Mouse (Mus musculus): ENCODE results near the gene Rabgap1l.
"Not testable (repeated sequence)": the region's sequence is repeated elsewhere in the genome, so short reads cannot be mapped to it uniquely, and the experiment has no call there.

The Rabgap1l gene

GRCm38 (mm10) chr1:160507766-160508165, 285.2 kb downstream of the Rabgap1l start:
- no peak for DNase-seq (ENCODE audit: extremely low spot score, low spot score)

DNA sequence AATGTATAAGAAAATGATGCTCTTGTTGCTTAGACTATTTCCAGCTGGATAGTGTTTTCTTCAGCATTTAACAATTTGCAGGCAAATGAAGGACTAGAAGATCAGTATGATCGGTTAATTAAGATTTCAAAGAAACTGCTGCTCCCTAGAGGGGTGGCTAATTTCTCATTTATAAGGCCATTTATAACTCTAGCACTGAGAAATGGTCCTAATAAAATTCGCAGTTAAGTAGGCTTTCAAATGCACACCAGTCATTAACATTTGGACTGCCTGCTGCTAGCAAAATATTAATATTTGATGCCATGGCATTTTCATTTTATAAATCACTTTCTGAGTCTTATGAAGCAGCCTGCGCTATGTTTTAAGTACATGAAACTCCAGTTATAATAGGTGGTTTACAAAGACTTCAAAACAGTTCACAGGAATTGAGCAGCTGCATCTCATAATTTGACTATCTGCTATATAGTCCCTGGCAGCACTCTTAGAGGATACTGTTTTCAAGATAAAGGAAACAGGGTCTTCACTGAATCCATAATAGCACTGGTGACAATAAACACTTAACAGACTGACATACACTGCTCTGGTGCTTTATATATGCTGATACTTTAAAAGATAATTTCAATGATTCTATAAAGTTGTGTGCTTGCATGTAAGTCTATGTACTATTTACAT, 296.0 kb downstream of the Rabgap1l start:
- no peak for DNase-seq (ENCODE audit: extremely low spot score, low spot score)

GRCm38 (mm10) chr1:160485731-160486130, 307.3 kb downstream of the Rabgap1l start:
- DNase-seq (ENCODE audit: extremely low spot score, low spot score) = no peak

GRCm38 (mm10) chr1:160485028-160485427, 308.0 kb downstream of the Rabgap1l start:
- no peak for DNase-seq (ENCODE audit: extremely low spot score, low spot score)

GRCm38 (mm10) chr1:160481643-160482042, 311.4 kb downstream of the Rabgap1l start:
- no peak for DNase-seq (ENCODE audit: extremely low spot score, low spot score)

DNA sequence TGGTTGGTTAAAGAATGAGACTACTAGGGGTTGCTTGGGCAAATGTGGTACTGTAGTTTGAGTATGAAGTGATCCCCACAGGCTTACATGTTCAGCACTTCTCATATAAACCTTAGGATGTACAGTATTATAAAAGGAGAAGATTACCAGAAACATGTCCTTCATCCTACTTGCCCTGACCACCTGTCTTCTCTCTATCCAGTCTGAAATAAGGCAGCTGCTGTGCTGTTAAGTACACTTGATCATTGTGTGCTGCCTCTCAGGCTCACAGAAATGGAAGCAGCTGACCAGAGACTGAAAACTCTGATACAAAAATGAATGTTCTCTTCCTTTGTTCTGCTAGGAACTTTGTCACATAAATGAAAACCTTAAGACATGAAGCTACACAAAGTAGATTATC, 325.6 kb downstream of the Rabgap1l start:
- DNase-seq (ENCODE audit: extremely low spot score, low spot score) = no peak

GRCm38 (mm10) chr1:160465186-160465585, 327.8 kb downstream of the Rabgap1l start:
- DNase-seq (ENCODE audit: extremely low spot score, low spot score) = no peak

GRCm38 (mm10) chr1:160464148-160464547, 328.9 kb downstream of the Rabgap1l start:
- no peak for DNase-seq (ENCODE audit: extremely low spot score, low spot score)

GRCm38 (mm10) chr1:160460346-160460745, 332.7 kb downstream of the Rabgap1l start:
- no peak for DNase-seq (ENCODE audit: extremely low spot score, low spot score)

DNA sequence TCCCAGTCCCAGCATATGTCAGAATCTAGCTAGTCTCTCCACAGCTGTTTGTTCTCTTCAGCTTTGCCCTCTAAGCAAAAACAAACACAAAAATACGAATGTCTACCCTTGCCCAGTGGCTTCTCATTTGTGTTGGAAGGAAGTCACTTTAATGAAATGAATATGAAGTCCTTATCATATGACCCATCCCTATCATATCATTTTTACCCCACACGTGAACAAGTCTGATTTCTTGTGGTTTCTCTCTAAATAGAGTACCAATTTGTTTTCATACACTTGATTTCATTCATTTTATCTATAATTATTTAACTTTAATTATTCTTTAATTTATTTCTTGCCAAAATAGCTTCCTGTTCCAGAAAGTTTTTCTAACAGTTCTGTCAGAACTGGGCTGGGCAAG, 341.3 kb downstream of the Rabgap1l start:
- DNase-seq (ENCODE audit: extremely low spot score, low spot score) = no peak

GRCm38 (mm10) chr1:160448681-160449080, 344.3 kb downstream of the Rabgap1l start:
- DNase-seq (ENCODE audit: extremely low spot score, low spot score) = no peak

- no peak for DNase-seq (ENCODE audit: extremely low spot score, low spot score)
These were observed 346.2 kb downstream of the Rabgap1l start for GRCm38 (mm10) chr1:160446823-160447222.

DNA sequence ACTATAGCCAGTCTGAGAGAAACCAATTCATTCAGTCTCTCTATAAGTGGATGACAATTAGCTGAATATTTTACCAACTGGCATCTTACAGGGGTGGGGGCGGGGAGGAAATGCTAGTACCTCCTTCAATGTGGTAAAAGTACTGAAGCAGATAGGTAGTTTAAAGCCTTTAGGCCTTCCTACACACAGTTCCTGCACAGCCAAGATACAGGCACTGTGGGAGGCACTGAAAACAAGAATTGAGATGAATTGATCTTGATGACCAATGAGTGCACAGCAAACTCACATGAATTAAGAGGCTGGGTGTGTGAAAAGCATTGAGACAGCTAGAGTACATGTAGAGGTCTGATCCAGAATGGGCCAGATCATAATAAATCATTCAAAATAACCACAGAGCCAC, 349.5 kb downstream of the Rabgap1l start:
- DNase-seq (ENCODE audit: extremely low spot score, low spot score) = no peak

- no peak for DNase-seq (ENCODE audit: extremely low spot score, low spot score)
These were observed 351.3 kb downstream of the Rabgap1l start for GRCm38 (mm10) chr1:160441679-160442078.

- no peak for DNase-seq (ENCODE audit: extremely low spot score, low spot score)
These were observed 351.9 kb downstream of the Rabgap1l start for GRCm38 (mm10) chr1:160441161-160441560.

GRCm38 (mm10) chr1:160438820-160439219, 354.2 kb downstream of the Rabgap1l start:
- no peak for DNase-seq (ENCODE audit: extremely low spot score, low spot score)

GRCm38 (mm10) chr1:160417196-160417854, 375.7 kb downstream of the Rabgap1l start:
- no peak for DNase-seq (ENCODE audit: extremely low spot score, low spot score)

GRCm38 (mm10) chr1:160410822-160411221, 382.2 kb downstream of the Rabgap1l start:
- DNase-seq (ENCODE audit: extremely low spot score, low spot score) = no peak

- DNase-seq (ENCODE audit: extremely low spot score, low spot score) = not testable (repeated sequence)
These were observed 383.3 kb downstream of the Rabgap1l start for GRCm38 (mm10) chr1:160409689-160410088.

DNA sequence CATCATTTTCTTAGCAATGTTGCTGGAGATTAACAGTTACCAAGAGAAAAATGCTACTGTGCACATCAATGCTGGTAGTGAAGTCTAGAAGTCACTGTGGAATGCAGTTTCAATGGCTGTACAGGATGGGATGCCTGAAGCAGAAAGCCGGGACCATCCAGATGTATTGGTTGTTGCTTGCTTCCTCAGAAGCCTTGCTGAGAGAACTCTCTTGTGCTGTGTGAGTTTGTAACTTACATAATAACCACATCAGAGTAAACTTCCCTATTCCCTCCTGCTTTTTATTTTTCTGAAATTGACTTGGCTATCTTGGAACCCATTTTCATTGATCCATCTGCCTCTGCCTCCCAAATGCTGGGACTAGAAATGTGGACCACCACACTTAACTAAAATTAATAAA, 383.9 kb downstream of the Rabgap1l start:
- DNase-seq (ENCODE audit: extremely low spot score, low spot score) = no peak

DNA sequence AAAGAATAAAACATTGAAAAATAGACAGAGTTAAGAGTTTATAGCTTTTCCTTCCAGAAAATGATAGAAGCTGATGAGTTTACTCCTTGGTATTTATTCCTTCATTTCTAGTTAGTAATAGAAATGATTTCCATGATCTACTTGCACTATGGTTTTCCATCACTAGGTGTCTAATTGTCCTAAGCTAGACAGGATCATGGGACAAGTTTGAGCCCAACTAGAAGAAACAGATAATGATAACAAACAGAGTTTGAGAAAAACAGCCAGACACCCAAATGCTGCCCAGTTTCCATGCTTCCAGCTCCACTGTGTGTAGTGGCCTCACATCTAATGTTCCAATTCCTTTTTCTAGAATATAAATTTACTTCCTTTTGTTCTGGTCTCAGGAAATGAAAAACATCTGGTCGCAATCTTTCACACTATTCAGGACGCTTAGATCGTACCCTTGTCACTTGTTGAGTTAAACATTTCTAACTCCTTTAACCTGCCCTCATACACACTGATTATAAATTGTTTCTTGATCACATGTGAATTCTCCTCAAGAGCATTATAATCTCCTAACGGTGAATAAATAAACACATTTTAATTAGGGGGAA, 384.6 kb downstream of the Rabgap1l start:
- no peak for DNase-seq (ENCODE audit: extremely low spot score, low spot score)

GRCm38 (mm10) chr1:160399428-160399827, 393.6 kb downstream of the Rabgap1l start:
- no peak for DNase-seq (ENCODE audit: extremely low spot score, low spot score)

DNA sequence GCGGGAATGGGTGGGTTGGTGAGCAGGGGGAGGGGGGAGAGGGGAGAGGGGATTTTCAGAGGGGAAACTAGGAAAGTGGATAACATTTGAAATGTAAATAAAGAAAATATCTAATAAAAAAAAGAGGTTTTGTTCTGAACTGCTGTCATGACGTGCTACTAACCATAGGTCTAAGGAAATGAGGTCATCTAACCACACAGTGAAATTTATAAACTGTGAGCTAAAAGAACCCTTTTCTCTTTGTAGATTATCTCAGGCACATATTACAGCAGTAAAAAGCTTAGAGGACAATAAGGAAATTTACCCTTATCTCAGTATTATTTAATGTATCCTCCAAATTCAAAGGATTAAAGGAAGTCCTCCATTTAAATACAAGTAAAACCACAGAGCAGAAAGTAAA, 396.0 kb downstream of the Rabgap1l start:
- no peak for DNase-seq (ENCODE audit: extremely low spot score, low spot score)
